Mouse (Mus musculus) kidney, adult 2 months (tissue): ENCODE measurements at regions not wholly inside any gene's neighbourhood (a gene's known extent, or its start where the extent isn't known, plus 50 kb on each side); places are given as distances from the start of the nearest gene placed in this dataset.

Source experiments
- CTCF ChIP-seq: fragments of 200-500 bp; conservative IDR thresholded peaks from 2 replicates; pipeline ENCODE4 v1.5.1; 2011; ENCODE audit warnings: low read depth, mild to moderate bottlenecking, control low read depth, low read length, moderate library complexity, mixed read lengths; ENCODE audit not compliant: insufficient read depth, insufficient read length
- POLR2A ChIP-seq: fragments of 200-500 bp; IDR thresholded peaks from one replicate; pipeline ENCODE4 v1.6.1; 2011; ENCODE audit warnings: low read depth, low read length, control low read depth

- TF ChIP-seq CTCF (no peak), POLR2A (no peak)
These were observed 164.0 kb downstream of the Rps24 start for GRCm38 (mm10) chr14:24650902-24651270.
